Mouse (Mus musculus) MEL (cell line): ENCODE data around the gene Agtrap. TPM values are rescaled to one million over a fixed set of nuclear protein-coding genes. Genes with fewer than 3 reads are reported as not detected.
A peak's percentile ranks its signal among the peaks of the same experiment; 100 is the strongest.

Experiments used
- DNase-seq: peaks from one replicate; pipeline ENCODE4 v3.0.0; 2011; ENCODE audit warnings: low read depth, low spot score
- H3K27ac ChIP-seq: 2 replicates; pipeline ENCODE4 v1.5.1; 2012; ENCODE audit warnings: low read depth, mild to moderate bottlenecking, control low read depth, low read length, moderate library complexity; ENCODE audit not compliant: control insufficient read depth
- H3K27me3 ChIP-seq, 2 experiments: fragments of 150-350 bp in 1 of 2; sonication (generic) in 1 of 2; 2 replicates each; pipeline ENCODE4 v1.6.1; 2012; ENCODE audit warnings: low read length in 2 of 2, mild to moderate bottlenecking in 2 of 2, improper control_type of control experiment in 1 of 2, moderate library complexity in 1 of 2; ENCODE audit not compliant: insufficient read depth in 2 of 2, control insufficient read depth in 1 of 2
- H3K36me3 ChIP-seq, 2 experiments: 2 replicates each; pipeline ENCODE4 v1.6.1; 2012 to 2014; ENCODE audit warnings: low read length in 2 of 2, improper control_type of control experiment in 1 of 2, inconsistent platforms in 1 of 2, mild to moderate bottlenecking in 1 of 2; ENCODE audit not compliant: insufficient read depth in 2 of 2, control insufficient read depth in 1 of 2
- H3K4me1 ChIP-seq, 2 experiments: fragments of 150-350 bp in 1 of 2; sonication (generic) in 1 of 2; 2 replicates each; pipeline ENCODE4 v1.6.1; 2012; ENCODE audit warnings: low read length in 2 of 2, improper control_type of control experiment in 1 of 2, mild to moderate bottlenecking in 1 of 2; ENCODE audit not compliant: insufficient read depth in 2 of 2, control insufficient read depth in 1 of 2
- H3K4me3 ChIP-seq, 2 experiments: fragments of 150-350 bp in 1 of 2; sonication (generic) in 1 of 2; 2 replicates each; pipeline ENCODE4 v1.5.1; 2012; ENCODE audit warnings: low read depth in 2 of 2, low read length in 2 of 2, mild to moderate bottlenecking in 2 of 2, moderate library complexity in 2 of 2, control low read depth in 1 of 2, improper control_type of control experiment in 1 of 2; ENCODE audit not compliant: control insufficient read depth in 1 of 2, insufficient read depth in 1 of 2
- H3K79me2 ChIP-seq: 2 replicates; pipeline ENCODE4 v1.6.1; 2012; ENCODE audit warnings: mild to moderate bottlenecking, low read length, moderate library complexity; ENCODE audit not compliant: control insufficient read depth, poor library complexity, insufficient read depth
- H3K9ac ChIP-seq: 2 replicates; pipeline ENCODE4 v1.6.1; 2012; ENCODE audit warnings: low read depth, mild to moderate bottlenecking, control low read depth, low read length, moderate library complexity; ENCODE audit not compliant: control insufficient read depth, poor library complexity, severe bottlenecking
- H3K9me3 ChIP-seq: fragments of 150-350 bp; sonication (generic); replicated peaks from 2 replicates; pipeline ENCODE4 v1.6.1; 2012; ENCODE audit warnings: mild to moderate bottlenecking, low read length, improper control_type of control experiment, moderate library complexity; ENCODE audit not compliant: insufficient read depth
- CHD1 ChIP-seq: IDR thresholded peaks from 2 replicates; pipeline ENCODE4 v1.6.1; 2012; ENCODE audit warnings: low read depth, mild to moderate bottlenecking, inconsistent platforms, low read length, improper control_type of control experiment
- ELF1 ChIP-seq: IDR thresholded peaks from 2 replicates; pipeline ENCODE4 v1.6.1; 2014; ENCODE audit warnings: low read depth, mild to moderate bottlenecking, inconsistent platforms, low read length, improper control_type of control experiment, moderate library complexity
- EP300 ChIP-seq, 2 experiments: IDR thresholded peaks; 2 replicates each; pipeline ENCODE4 v1.6.1; 2011; ENCODE audit warnings: improper control_type of control experiment in 2 of 2, low read length in 2 of 2, low read depth in 1 of 2, mild to moderate bottlenecking in 1 of 2
- ETS1 ChIP-seq: IDR thresholded peaks from 2 replicates; pipeline ENCODE4 v1.6.1; 2012; ENCODE audit warnings: low read depth, mild to moderate bottlenecking, inconsistent platforms, low read length, improper control_type of control experiment, moderate library complexity
- GATA1 ChIP-seq: IDR thresholded peaks from 2 replicates; pipeline ENCODE4 v1.6.1; 2011; ENCODE audit warnings: low read depth, low read length, improper control_type of control experiment
- HCFC1 ChIP-seq: IDR thresholded peaks from 2 replicates; pipeline ENCODE4 v1.6.1; 2012; ENCODE audit warnings: low read depth, mild to moderate bottlenecking, inconsistent platforms, low read length, improper control_type of control experiment, moderate library complexity
- KAT2A ChIP-seq: conservative IDR thresholded peaks from 2 replicates; pipeline ENCODE4 v1.6.1; 2012; ENCODE audit warnings: low read depth, low read length, improper control_type of control experiment, inconsistent platforms
- MAFK ChIP-seq: IDR thresholded peaks from 2 replicates; pipeline ENCODE4 v1.6.1; 2011; ENCODE audit warnings: low read depth, mild to moderate bottlenecking, low read length, improper control_type of control experiment, borderline replicate concordance
- MYB ChIP-seq: IDR thresholded peaks from 2 replicates; pipeline ENCODE4 v1.6.1; 2011; ENCODE audit warnings: mild to moderate bottlenecking, low read depth, low read length, improper control_type of control experiment
- MYC ChIP-seq: IDR thresholded peaks from 2 replicates; pipeline ENCODE4 v1.6.1; 2011; ENCODE audit warnings: low read depth, mild to moderate bottlenecking, low read length, improper control_type of control experiment, moderate library complexity
- NRF1 ChIP-seq: IDR thresholded peaks from 2 replicates; pipeline ENCODE4 v1.6.1; 2014; ENCODE audit warnings: low read depth, mild to moderate bottlenecking, inconsistent platforms, low read length, improper control_type of control experiment, moderate library complexity; ENCODE audit not compliant: poor library complexity, insufficient read depth, severe bottlenecking
- POLR2AphosphoS2 ChIP-seq: IDR thresholded peaks from 2 replicates; pipeline ENCODE4 v1.6.1; 2011; ENCODE audit warnings: low read length, improper control_type of control experiment
- POLR2AphosphoS5 ChIP-seq: IDR thresholded peaks from 2 replicates; pipeline ENCODE4 v1.6.1; 2012; ENCODE audit warnings: low read depth, borderline replicate concordance, mild to moderate bottlenecking, inconsistent platforms, low read length, moderate library complexity, mixed read lengths
- RAD21 ChIP-seq: IDR thresholded peaks from 2 replicates; pipeline ENCODE4 v1.6.1; 2011; ENCODE audit warnings: mild to moderate bottlenecking, low read depth, low read length, improper control_type of control experiment
- RCOR1 ChIP-seq: IDR thresholded peaks from 2 replicates; pipeline ENCODE4 v1.6.1; 2012; ENCODE audit warnings: low read depth, mild to moderate bottlenecking, inconsistent platforms, low read length, improper control_type of control experiment
- SMC3 ChIP-seq: IDR thresholded peaks from 2 replicates; pipeline ENCODE4 v1.6.1; 2011; ENCODE audit warnings: low read depth, low read length, improper control_type of control experiment
- TAL1 ChIP-seq: IDR thresholded peaks from 2 replicates; pipeline ENCODE4 v1.6.1; 2012; ENCODE audit warnings: mild to moderate bottlenecking, inconsistent platforms, low read length, moderate library complexity, mixed read lengths
- TBP ChIP-seq: IDR thresholded peaks from 2 replicates; pipeline ENCODE4 v1.8.0; 2011; ENCODE audit warnings: low read depth, low read length, improper control_type of control experiment
- UBTF ChIP-seq: IDR thresholded peaks from 2 replicates; pipeline ENCODE4 v1.6.1; 2012; ENCODE audit warnings: low read depth, mild to moderate bottlenecking, inconsistent platforms, low read length, improper control_type of control experiment, moderate library complexity, borderline replicate concordance; ENCODE audit not compliant: insufficient read depth
- USF1 ChIP-seq: IDR thresholded peaks from 2 replicates; pipeline ENCODE4 v1.6.1; 2014; ENCODE audit warnings: low read depth, mild to moderate bottlenecking, inconsistent platforms, low read length, improper control_type of control experiment, moderate library complexity
- ZMIZ1 ChIP-seq: IDR thresholded peaks from 2 replicates; pipeline ENCODE4 v1.6.1; 2012; ENCODE audit warnings: low read depth, mild to moderate bottlenecking, inconsistent platforms, low read length, improper control_type of control experiment, moderate library complexity
- ZNF384 ChIP-seq: IDR thresholded peaks from 2 replicates; pipeline ENCODE4 v1.6.1; 2012; ENCODE audit warnings: low read depth, mild to moderate bottlenecking, inconsistent platforms, low read length, improper control_type of control experiment
- polyA plus RNA-seq, 2 experiments: library from polyadenylated mRNA; stranded (reverse) in 1 of 2; unstranded in 1 of 2; fragments of >175 nt in 1 of 2; fragments of >200 nt in 1 of 2; gene quantifications; 2 replicates each; pipeline versions ENCODE4 v1.2.1 to v1.2.4; 2012; ENCODE audit warnings: low replicate concordance in 2 of 2, low read depth in 1 of 2; ENCODE audit not compliant: insufficient read length in 2 of 2, insufficient read depth in 1 of 2, missing spikeins in 1 of 2
- total RNA-seq: library from RNA; depleted of rRNA; stranded (reverse); fragments of 300-350 nt; gene quantifications from 2 replicates; pipeline ENCODE4 v1.2.3, GENCODE M21; 2012

Gene Agtrap
- total and polyA plus RNA-seq, 3 experiments: 5.0 to 16.0 TPM; not detected in 1

- TF ChIP-seq POLR2AphosphoS5 (no peak), CHD1 (no peak), MAFK (no peak), TAL1 (no peak), ZNF384 (no peak), GATA1 (no peak), POLR2AphosphoS2 (no peak), MYB (no peak), ETS1 (no peak), TBP (no peak), ELF1 (no peak), HCFC1 (0 out of 2 replicates have a peak, but pooled peaks have one; percentile 7), ZMIZ1 (no peak), RAD21 (peak; percentile 76), EP300 (IDR thresholded peaks at IDR 0.05; ENCODE audit: low read depth in 1 of 2, low read length in 2 of 2) (no peak), SMC3 (peak; percentile 73), MYC (no peak), UBTF (no peak), USF1 (no peak), RCOR1 (no peak), KAT2A (no peak), NRF1 (no peak)
Measured at GRCm38 (mm10) chr4:148114758-148115391, 27.0 kb upstream of the Agtrap start (continued).

- H3K79me2 ChIP-seq: no peaks in the 10 kb centered on the region
- H3K27ac ChIP-seq: no peak overlapping the region
- H3K4me3 ChIP-seq: no peak overlapping the region
- H3K9ac ChIP-seq: no peak overlapping the region
- TF ChIP-seq MYC (no peak), HCFC1 (no peak)
- no peaks in the 10 kb centered on the region; a peak in 1 of 4 replicates for H3K36me3 ChIP-seq
- H3K27me3 ChIP-seq: no peaks in the 10 kb centered on the region
- H3K9me3 ChIP-seq: no peaks in the 10 kb centered on the region
- DNase-seq: no peak
- peaks cover 0 to 7% of the 10 kb centered on the region in 2 experiments; a peak in 1 of 4 replicates for H3K4me1 ChIP-seq
Measured at GRCm38 (mm10) chr4:148112519-148112918, 24.7 kb upstream of the Agtrap start.
